Mouse (Mus musculus) left cerebral cortex, postnatal 4 days (tissue): ENCODE measurements around the gene Rnpepl1. TPM values are rescaled to one million over a fixed set of nuclear protein-coding genes. Genes with fewer than 3 reads are reported as not detected.
A peak's percentile ranks its signal among the peaks of the same experiment; 100 is the strongest.

Experiments used
- DNase-seq: peaks from one replicate; pipeline ENCODE4 v3.0.0-alpha.2; 2022
- intact Hi-C: fragments of 180-260 bp; cut with DNase I; formaldehyde crosslinking; loops from one replicate; pipeline ENCODE4 v1.15.1; 2025
- total RNA-seq, 2 experiments: library from RNA; stranded (reverse); gene quantifications; 2 replicates each; pipeline ENCODE4 v1.2.3; 2021

The Rnpepl1 gene
- total RNA-seq, 2 experiments from 2014 or later, result 56.6 to 56.9 TPM

- peak; percentile 90 for DNase-seq
- intact Hi-C loops, result no loop called here
Observed at GRCm38 (mm10) chr1:92906779-92907631, 3.6 kb upstream of the Rnpepl1 start, which contains the start of gene Dusp28. Dusp28 (plus strand) TSS chr1:92906981.

- no peak for DNase-seq
- intact Hi-C loops, result no loop called here
Observed at GRCm38 (mm10) chr1:92907632-92908360, 2.8 kb upstream of the Rnpepl1 start.

GRCm38 (mm10) chr1:92908664-92909063 lies 1.9 kb upstream of the Rnpepl1 start:
- no peak for DNase-seq

GRCm38 (mm10) chr1:92909068-92909467 lies 1.5 kb upstream of the Rnpepl1 start:
- intact Hi-C loops, result no loop called here
- no peak for DNase-seq

More at GRCm38 (mm10) chr1:92908664-92909063, 1.9 kb upstream of the Rnpepl1 start:
- intact Hi-C loops, result no loop called here

GRCm38 (mm10) chr1:92910925-92911720 lies 540 bp downstream of the Rnpepl1 start:
- intact Hi-C loops, result no loop called here

GRCm38 (mm10) chr1:92911721-92912138 lies 1.1 kb downstream of the Rnpepl1 start:
- DNase-seq, result no peak
- intact Hi-C loops, result no loop called here

More at GRCm38 (mm10) chr1:92910925-92911720, 540 bp downstream of the Rnpepl1 start:
- peak; percentile 66 for DNase-seq

GRCm38 (mm10) chr1:92912286-92912685 lies 1.7 kb downstream of the Rnpepl1 start:
- intact Hi-C loops, result no loop called here
- no peak for DNase-seq

- intact Hi-C loops, result no loop called here
- DNase-seq, result no peak
Observed at GRCm38 (mm10) chr1:92914239-92914638, 3.7 kb downstream of the Rnpepl1 start.

GRCm38 (mm10) chr1:92914993-92915392 lies 4.4 kb downstream of the Rnpepl1 start:
- no peak for DNase-seq
- intact Hi-C loops, result no loop called here

- no peak for DNase-seq
- intact Hi-C loops, result no loop called here
Observed at GRCm38 (mm10) chr1:92916725-92917124, 6.1 kb downstream of the Rnpepl1 start.

GRCm38 (mm10) chr1:92919151-92919550 lies 8.6 kb downstream of the Rnpepl1 start:
- DNase-seq, result no peak
- intact Hi-C loops, result no loop called here

- peak; percentile 46 for DNase-seq
- intact Hi-C loops, result no loop called here
Observed at GRCm38 (mm10) chr1:92919775-92920174, 9.2 kb downstream of the Rnpepl1 start.

GRCm38 (mm10) chr1:92920474-92921200 lies 10.1 kb downstream of the Rnpepl1 start:
- DNase-seq, result no peak
- intact Hi-C loops, result no loop called here

GRCm38 (mm10) chr1:92921496-92921895 lies 10.9 kb downstream of the Rnpepl1 start:
- DNase-seq, result no peak
- intact Hi-C loops, result no loop called here

GRCm38 (mm10) chr1:92930171-92930706 lies 19.7 kb downstream of the Rnpepl1 start:
- no peak for DNase-seq
- intact Hi-C loops, result no loop called here

GRCm38 (mm10) chr1:92933611-92934010 lies 23.0 kb downstream of the Rnpepl1 start:
- intact Hi-C loops, result no loop called here
- DNase-seq, result no peak

- DNase-seq, result peak; percentile 94
- intact Hi-C loops, result no loop called here
Observed at GRCm38 (mm10) chr1:92934182-92934827, 23.7 kb downstream of the Rnpepl1 start, which contains the start of gene Capn10. Capn10 (plus strand) TSS chr1:92934376.

GRCm38 (mm10) chr1:92935054-92935962 lies 24.7 kb downstream of the Rnpepl1 start:
- DNase-seq, result peak; percentile 83
- intact Hi-C loops, result no loop called here
